Mouse (Mus musculus) forelimb bud, embryonic 11.5 days (tissue): ENCODE results near the gene Tmem82.

Source experiments
- DNase-seq: peaks from one replicate; pipeline ENCODE4 v3.0.0-alpha.2; 2012; ENCODE audit warnings: low read depth, low spot score

Tmem82 gene

DNA sequence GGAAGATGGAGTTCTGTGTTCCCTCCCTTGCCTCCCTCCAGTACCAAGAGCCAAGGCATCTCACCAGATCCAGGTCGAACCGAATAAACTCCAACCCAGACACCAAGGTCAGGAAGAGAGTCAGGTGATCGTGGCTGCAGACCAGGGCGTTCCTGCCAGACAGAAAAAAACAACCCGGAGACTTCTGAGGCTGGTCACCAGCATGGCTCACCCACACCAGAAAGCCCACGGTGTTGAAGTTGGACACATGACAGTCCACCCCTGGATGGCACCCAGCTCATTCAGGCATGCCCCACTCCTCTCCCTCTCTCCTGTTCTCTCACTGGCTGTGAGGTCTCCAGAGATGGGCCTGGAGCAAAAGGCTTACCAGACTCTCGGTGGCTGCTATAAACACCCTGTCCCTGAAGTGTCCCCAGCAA is 22.9 kb upstream of the Tmem82 start:
- no peak for DNase-seq

GRCm38 (mm10) chr4:141639474-141639873 is 21.0 kb upstream of the Tmem82 start:
- DNase-seq: no peak

GRCm38 (mm10) chr4:141636693-141637092 is 18.3 kb upstream of the Tmem82 start:
- DNase-seq: no peak

DNA sequence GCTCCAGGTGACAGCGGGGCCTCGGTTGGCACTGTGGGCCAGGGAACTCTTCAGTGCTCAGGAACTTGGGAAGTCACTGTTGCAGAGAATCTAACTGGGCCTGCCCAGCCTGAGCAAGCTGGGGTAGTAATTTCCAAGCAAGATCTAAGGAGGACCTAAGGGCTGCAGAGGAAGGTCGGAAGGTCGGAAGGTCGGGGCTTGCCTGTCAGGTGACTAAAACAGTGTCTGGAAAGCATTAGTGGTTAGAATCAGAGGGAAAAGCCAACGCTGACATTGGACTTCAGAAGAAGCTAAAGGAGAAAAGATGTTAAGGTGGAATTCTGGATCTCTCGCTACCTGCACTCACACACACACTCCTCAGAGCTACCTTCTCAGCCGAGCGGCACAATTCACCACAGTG is 17.6 kb upstream of the Tmem82 start:
- no peak for DNase-seq

DNA sequence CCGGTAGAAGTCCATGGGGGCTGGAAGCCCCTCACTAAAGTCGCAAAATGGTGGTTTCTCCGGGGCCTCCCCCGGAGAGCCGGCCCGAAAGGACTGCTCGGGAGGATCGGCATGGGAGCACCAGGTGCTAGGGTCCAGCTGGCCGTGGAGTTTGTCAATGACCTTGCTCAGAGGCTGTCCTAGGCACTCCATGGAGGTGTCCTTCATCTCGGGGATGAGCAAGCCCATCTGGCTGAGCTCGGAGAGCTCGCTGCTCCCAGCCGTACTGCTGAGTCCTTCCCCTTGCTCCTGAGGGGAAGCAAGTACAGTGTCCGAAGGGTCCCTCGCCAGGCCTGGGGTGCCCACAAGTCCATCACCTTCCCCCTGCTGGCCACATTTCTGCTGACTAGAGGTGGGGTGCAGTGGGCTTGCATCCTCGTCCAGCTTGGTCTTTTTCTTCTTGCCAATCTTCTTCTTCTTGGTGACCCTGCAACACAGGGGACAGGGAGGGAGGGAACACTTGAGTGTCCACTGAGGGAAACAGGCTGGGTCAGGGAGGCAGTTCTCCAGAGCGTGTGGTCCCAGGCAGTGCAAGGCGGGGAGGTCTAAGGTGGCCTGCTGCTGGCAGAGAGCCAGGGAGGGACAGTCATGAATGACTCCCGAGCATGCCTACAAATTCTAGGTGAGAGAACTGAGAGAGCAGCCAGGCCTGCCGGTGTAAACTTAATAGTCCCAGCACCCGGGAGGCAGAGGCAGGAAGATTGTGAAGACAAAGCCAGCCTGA is 13.9 kb upstream of the Tmem82 start:
- no peak for DNase-seq

DNA sequence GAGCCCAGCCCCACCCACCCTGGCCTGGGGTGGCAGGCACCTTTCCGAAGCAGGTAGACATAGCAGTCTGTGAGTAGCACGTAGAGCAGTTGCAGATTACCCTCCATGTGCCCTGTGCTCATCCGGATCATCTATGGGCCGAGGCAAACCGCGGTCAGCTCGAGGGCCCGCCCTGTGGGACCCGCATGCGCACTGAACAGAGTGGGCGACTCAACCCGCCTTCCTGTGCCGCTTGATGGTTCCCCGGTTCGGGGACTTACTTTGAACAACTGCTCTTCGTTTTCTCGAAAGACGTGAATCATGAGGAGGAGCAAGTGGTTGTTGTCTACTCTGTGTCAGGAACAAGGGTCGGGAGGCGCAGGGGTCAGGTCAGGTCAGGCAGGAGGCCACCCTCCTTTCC is 12.8 kb upstream of the Tmem82 start:
- no peak for DNase-seq

- DNase-seq: no peak
Measured at GRCm38 (mm10) chr4:141630021-141630420, 11.6 kb upstream of the Tmem82 start.

GRCm38 (mm10) chr4:141628661-141629060 is 10.2 kb upstream of the Tmem82 start:
- no peak for DNase-seq

DNA sequence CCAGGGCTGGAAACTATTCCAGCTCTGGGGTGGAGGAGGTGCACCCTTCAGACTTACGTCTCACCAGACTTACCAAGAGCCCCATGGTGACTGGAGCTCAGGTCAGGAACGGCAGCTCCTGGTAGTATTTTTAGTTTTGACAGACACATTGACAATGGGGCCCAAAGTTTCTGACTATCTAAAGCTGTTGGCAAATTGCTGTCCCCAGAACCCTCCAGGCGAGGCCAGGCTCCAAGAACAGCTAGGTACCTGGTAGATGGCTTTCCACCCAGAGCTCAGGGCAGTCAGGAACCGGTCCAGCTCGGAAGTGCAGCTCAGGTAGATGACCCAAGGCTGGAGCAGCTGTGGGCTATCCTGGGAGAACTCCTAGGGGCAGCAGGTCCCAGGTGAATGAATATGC is 9.1 kb upstream of the Tmem82 start:
- no peak for DNase-seq

- DNase-seq: no peak
Measured at GRCm38 (mm10) chr4:141625774-141626550, 7.5 kb upstream of the Tmem82 start.

- peak; percentile 32 for DNase-seq
Measured at GRCm38 (mm10) chr4:141624983-141625773, 6.7 kb upstream of the Tmem82 start.

DNA sequence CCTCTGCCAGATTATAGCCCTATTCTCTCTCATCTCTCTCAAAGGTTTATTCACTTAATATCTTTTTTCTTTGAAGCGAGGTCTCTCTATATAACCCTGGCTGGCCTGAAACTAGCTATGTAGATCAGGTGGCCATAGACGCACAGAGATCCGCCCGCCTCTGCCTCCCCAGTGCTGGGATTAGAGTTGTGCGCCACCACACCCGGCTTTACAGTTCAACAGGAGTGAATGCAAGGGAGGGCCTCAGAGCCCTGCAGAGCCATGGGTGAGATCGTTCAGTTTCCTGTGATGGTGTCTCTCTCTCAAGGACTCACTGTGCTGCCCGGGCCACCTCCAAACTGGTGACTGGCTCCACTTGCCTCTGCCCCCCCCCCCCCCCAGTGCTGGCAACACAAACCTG is 5.7 kb upstream of the Tmem82 start:
- DNase-seq: no peak

DNA sequence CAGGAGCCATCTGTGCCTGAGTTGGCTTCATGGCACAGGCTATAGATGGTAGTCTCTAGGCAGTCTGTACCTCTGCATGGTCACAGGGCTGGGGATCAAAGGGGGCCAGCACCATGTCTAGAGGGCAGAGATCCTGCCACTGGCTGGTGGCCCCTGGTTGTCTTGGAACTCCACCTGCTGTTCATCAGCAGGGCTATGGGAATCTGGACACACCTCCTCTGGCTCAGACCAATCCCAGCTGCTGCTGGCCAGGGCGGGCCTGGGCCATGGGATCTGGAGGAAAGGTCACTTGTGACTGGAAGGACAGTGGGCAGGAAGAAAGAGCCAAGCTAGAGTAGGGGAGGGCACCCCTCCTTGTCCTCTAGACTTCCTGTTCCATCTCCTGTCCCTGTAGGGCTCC is 5.2 kb upstream of the Tmem82 start, which contains the start of gene Slc25a34:
TSS of gene Slc25a34 (minus strand) at position 156 of the 400 bp plus-strand sequence.
- DNase-seq: no peak

DNA sequence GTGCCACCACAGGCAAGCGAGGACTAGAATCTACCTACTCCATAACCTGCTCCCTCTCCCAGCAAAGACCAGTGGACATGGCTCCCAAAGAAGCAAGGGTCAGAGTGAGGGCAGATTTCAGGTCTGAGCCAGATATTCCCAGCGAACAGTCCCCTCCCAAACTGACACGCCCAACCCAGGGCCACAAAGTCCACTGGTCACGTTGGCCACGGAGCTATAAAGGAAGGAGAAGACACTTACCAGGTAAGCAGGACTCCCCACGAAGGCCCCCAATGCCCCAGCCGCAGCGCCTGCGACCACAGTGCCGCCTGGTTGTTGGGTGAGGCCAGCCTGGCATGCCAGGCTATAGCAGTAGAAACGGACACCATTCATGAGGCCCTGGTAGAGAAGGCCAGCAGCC is 4.6 kb upstream of the Tmem82 start:
- DNase-seq: no peak

GRCm38 (mm10) chr4:141622580-141622979 is 4.1 kb upstream of the Tmem82 start:
- no peak for DNase-seq

- no peak for DNase-seq
Measured at GRCm38 (mm10) chr4:141622091-141622490, 3.7 kb upstream of the Tmem82 start.

GRCm38 (mm10) chr4:141621297-141621696 is 2.9 kb upstream of the Tmem82 start:
- DNase-seq: no peak

DNA sequence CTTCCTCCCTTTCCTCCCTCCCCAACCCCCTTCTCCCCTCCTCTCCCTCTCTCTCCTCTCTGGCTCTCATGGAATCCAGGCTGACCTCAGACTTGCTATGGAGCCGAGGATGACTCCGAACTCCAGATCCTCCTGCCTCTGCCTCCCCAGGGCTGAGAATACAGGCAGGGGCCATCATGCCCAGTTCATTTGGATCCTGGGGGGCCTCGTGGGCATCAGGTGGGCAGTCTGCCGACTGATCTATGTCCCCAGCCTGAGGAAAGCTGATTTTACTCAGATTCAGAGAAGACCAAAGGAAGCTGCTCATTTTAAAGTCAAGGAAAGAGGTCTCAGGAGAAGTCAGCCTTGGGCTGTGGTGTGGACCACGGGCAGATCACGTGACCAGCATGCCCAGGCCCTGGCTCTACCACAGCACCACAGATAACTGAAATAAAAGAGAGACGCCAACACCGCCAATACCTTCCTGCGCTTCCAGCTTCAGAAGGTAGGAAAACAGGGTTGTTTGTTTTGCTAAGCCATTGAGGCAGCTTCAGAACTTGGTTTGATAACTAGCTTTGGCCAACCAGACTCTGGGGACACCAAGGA is 958 bp upstream of the Tmem82 start:
- no peak for DNase-seq

DNA sequence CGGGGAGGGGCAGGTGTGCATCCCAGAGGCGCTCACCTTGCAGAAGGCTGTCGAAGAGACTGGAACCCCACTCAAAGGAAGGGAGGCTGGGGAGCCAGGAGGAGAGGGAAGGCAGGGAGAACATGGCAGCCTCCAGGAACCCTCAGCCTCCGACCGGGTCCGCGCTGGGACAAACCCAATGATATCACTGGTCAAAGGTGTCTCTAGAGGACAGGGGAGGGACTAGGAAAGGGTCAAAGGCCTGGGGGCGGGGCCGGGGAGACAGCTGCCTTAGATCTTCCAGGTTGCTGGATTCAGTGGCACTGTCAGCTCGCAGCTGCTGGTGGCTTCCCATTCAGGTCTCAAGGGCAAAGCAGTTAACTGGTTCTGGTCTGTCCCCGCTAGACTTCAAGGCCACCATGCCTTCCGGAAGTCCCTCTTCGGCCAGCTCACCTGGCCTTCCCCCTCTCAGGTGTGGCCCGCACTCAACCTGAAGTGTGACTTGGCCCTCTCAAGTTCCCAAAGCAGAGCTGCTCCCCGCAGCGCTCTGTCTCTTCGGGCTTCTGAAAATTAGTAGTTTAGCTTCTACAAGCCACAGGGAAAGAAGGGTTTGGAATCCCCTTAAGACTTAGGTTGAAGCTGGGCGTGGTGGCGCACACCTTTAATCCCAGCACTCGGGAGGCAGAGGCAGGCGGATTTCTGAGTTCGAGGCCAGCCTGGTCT is 419 bp downstream of the Tmem82 start:
- DNase-seq: no peak

DNA sequence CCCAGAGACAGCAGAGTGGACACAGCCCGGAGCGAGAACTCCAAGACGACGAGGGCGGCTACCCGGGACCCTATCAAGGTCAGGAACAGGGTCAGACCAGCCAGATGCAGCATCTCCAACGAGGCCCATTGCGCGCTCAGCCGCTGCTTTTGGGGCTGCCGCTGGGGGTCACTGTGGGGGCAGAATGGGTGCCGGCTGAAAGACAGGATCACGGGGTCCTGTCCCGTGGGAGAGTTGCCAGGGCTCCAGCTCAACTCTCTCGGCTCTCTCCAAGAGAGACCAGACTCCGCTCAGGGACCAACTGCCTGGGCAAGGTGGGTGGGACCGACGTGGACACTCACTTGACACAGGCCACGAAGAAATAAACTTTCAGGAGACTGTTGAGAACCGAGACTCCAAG is 1.1 kb downstream of the Tmem82 start:
- peak; percentile 57 for DNase-seq

DNA sequence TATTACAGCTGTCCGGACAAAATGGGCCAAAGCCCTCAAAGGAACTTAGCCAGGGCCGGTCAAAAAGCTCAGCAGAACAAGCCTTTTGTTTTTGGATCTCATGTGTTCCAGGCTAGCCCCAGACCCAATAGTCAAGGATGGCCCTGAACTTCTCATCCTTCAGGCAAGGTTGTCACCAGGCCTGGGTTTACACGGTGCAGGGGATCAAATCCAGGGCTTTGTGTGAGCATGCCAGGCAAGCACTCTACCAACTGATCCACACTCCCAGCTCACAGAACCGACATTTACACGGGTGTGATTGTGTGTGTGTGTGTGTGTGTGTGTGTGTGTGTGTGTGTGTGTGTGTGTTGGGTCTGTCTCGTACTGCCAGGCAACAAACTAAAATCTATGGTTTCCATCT is 1.6 kb downstream of the Tmem82 start:
- no peak for DNase-seq
